Mouse (Mus musculus): ENCODE data around the gene Prkcb. TPM values are rescaled to one million over a fixed set of nuclear protein-coding genes. Genes with fewer than 3 reads are reported as not detected.

Gene Prkcb
- polyA plus RNA-seq, 1 experiment from 2014 or later, result 4.8 TPM

GRCm38 (mm10) chr7:122506467-122506866 is 217.9 kb downstream of the Prkcb start:
- no peak overlapping the region for H3K4me2 ChIP-seq (replicated peaks; ENCODE audit: low read depth, low read length)
- H3K27ac ChIP-seq (ENCODE audit: low read length), result no peak overlapping the region
- no peak overlapping the region for H3K9ac ChIP-seq (replicated peaks; ENCODE audit: low read length)
- H3K9me3 ChIP-seq (ENCODE audit: low read length), result no peaks in the 10 kb centered on the region
- no peaks in the 10 kb centered on the region for H3K36me3 ChIP-seq (ENCODE audit: insufficient read depth, low read length)
- 90% methylated on average over 2 of the region's 2 CpGs for WGBS
- no peak for ATAC-seq (ENCODE audit: low FRiP score, low TSS enrichment)
- H3K4me1 ChIP-seq (ENCODE audit: insufficient read depth, low read length), result no peaks in the 10 kb centered on the region
- H3K27me3 ChIP-seq (ENCODE audit: insufficient read depth, low read length), result no peaks in the 10 kb centered on the region
- no peak overlapping the region for H3K4me3 ChIP-seq (ENCODE audit: low read length)

GRCm38 (mm10) chr7:122509903-122510302 is 221.4 kb downstream of the Prkcb start:
- H3K36me3 ChIP-seq (ENCODE audit: insufficient read depth, low read length), result no peaks in the 10 kb centered on the region
- no peaks in the 10 kb centered on the region for H3K9me3 ChIP-seq (ENCODE audit: low read length)
- H3K4me1 ChIP-seq (ENCODE audit: insufficient read depth, low read length), result no peaks in the 10 kb centered on the region
- no peaks in the 10 kb centered on the region for H3K27me3 ChIP-seq (ENCODE audit: insufficient read depth, low read length)
- no peak for ATAC-seq (ENCODE audit: low FRiP score, low TSS enrichment)
- no peak overlapping the region for H3K4me2 ChIP-seq (replicated peaks; ENCODE audit: low read depth, low read length)
- H3K27ac ChIP-seq (ENCODE audit: low read length), result no peak overlapping the region
- WGBS, result 26% methylated on average over 7 of the region's 7 CpGs
- H3K4me3 ChIP-seq (ENCODE audit: low read length), result no peak overlapping the region
- H3K9ac ChIP-seq (replicated peaks; ENCODE audit: low read length), result no peak overlapping the region

- ATAC-seq (ENCODE audit: low FRiP score, low TSS enrichment), result no peak
- Histone ChIP-seq H3K36me3 (ENCODE audit: insufficient read depth, low read length) (no peaks in the 10 kb centered on the region), H3K27me3 (ENCODE audit: insufficient read depth, low read length) (no peaks in the 10 kb centered on the region), H3K4me3 (ENCODE audit: low read length) (no peak overlapping the region), H3K9ac (replicated peaks; ENCODE audit: low read length) (no peak overlapping the region), H3K4me1 (ENCODE audit: insufficient read depth, low read length) (no peaks in the 10 kb centered on the region), H3K9me3 (ENCODE audit: low read length) (no peaks in the 10 kb centered on the region), H3K4me2 (replicated peaks; ENCODE audit: low read depth, low read length) (no peak overlapping the region), H3K27ac (ENCODE audit: low read length) (no peak overlapping the region)
- WGBS, result 76% methylated on average over 13 of the region's 13 CpGs
These were observed 223.9 kb downstream of the Prkcb start for GRCm38 (mm10) chr7:122512430-122512966.

GRCm38 (mm10) chr7:122520850-122521638 is 232.5 kb downstream of the Prkcb start:
- H3K27me3 ChIP-seq (ENCODE audit: insufficient read depth, low read length), result no peaks in the 10 kb centered on the region
- no peak overlapping the region for H3K9ac ChIP-seq (replicated peaks; ENCODE audit: low read length)
- H3K4me3 ChIP-seq (ENCODE audit: low read length), result no peak overlapping the region
- H3K36me3 ChIP-seq (ENCODE audit: insufficient read depth, low read length), result no peaks in the 10 kb centered on the region
- ATAC-seq (ENCODE audit: low FRiP score, low TSS enrichment), result no peak
- H3K4me2 ChIP-seq (replicated peaks; ENCODE audit: low read depth, low read length), result no peak overlapping the region
- WGBS, result 40% methylated on average over 7 of the region's 7 CpGs
- H3K4me1 ChIP-seq (ENCODE audit: insufficient read depth, low read length), result no peaks in the 10 kb centered on the region
- H3K9me3 ChIP-seq (ENCODE audit: low read length), result no peaks in the 10 kb centered on the region
- H3K27ac ChIP-seq (ENCODE audit: low read length), result no peak overlapping the region

GRCm38 (mm10) chr7:122528201-122528600 is 239.7 kb downstream of the Prkcb start:
- no peaks in the 10 kb centered on the region for H3K36me3 ChIP-seq (ENCODE audit: insufficient read depth, low read length)
- H3K9ac ChIP-seq (replicated peaks; ENCODE audit: low read length), result no peak overlapping the region
- no peak overlapping the region for H3K27ac ChIP-seq (ENCODE audit: low read length)
- H3K9me3 ChIP-seq (ENCODE audit: low read length), result no peaks in the 10 kb centered on the region
- no peaks in the 10 kb centered on the region for H3K27me3 ChIP-seq (ENCODE audit: insufficient read depth, low read length)
- no peak overlapping the region for H3K4me2 ChIP-seq (replicated peaks; ENCODE audit: low read depth, low read length)
- ATAC-seq (ENCODE audit: low FRiP score, low TSS enrichment), result no peak
- WGBS, result 90% methylated on average over 11 of the region's 11 CpGs
- H3K4me1 ChIP-seq (ENCODE audit: insufficient read depth, low read length), result no peaks in the 10 kb centered on the region
- no peak overlapping the region for H3K4me3 ChIP-seq (ENCODE audit: low read length)

- no peaks in the 10 kb centered on the region for H3K4me1 ChIP-seq (ENCODE audit: insufficient read depth, low read length)
- WGBS, result 90% methylated on average over 5 of the region's 5 CpGs
- H3K9me3 ChIP-seq (ENCODE audit: low read length), result no peaks in the 10 kb centered on the region
- H3K27ac ChIP-seq (ENCODE audit: low read length), result no peak overlapping the region
- no peaks in the 10 kb centered on the region for H3K36me3 ChIP-seq (ENCODE audit: insufficient read depth, low read length)
- no peak for ATAC-seq (ENCODE audit: low FRiP score, low TSS enrichment)
- no peak overlapping the region for H3K4me3 ChIP-seq (ENCODE audit: low read length)
- H3K9ac ChIP-seq (replicated peaks; ENCODE audit: low read length), result no peak overlapping the region
- H3K27me3 ChIP-seq (ENCODE audit: insufficient read depth, low read length), result no peaks in the 10 kb centered on the region
- H3K4me2 ChIP-seq (replicated peaks; ENCODE audit: low read depth, low read length), result no peak overlapping the region
These were observed 240.1 kb downstream of the Prkcb start for GRCm38 (mm10) chr7:122528646-122529045.

GRCm38 (mm10) chr7:122533566-122534360 is 245.2 kb downstream of the Prkcb start:
- Histone ChIP-seq H3K4me2 (replicated peaks; ENCODE audit: low read depth, low read length) (no peak overlapping the region), H3K27ac (ENCODE audit: low read length) (no peak overlapping the region), H3K9me3 (ENCODE audit: low read length) (no peaks in the 10 kb centered on the region), H3K36me3 (ENCODE audit: insufficient read depth, low read length) (no peaks in the 10 kb centered on the region), H3K27me3 (ENCODE audit: insufficient read depth, low read length) (no peaks in the 10 kb centered on the region), H3K4me3 (ENCODE audit: low read length) (no peak overlapping the region), H3K4me1 (ENCODE audit: insufficient read depth, low read length) (no peaks in the 10 kb centered on the region), H3K9ac (replicated peaks; ENCODE audit: low read length) (no peak overlapping the region)
- no peak for ATAC-seq (ENCODE audit: low FRiP score, low TSS enrichment)
- WGBS, result 82% methylated on average over 9 of the region's 9 CpGs

- H3K36me3 ChIP-seq (ENCODE audit: insufficient read depth, low read length), result no peaks in the 10 kb centered on the region
- ATAC-seq (ENCODE audit: low FRiP score, low TSS enrichment), result no peak
- H3K27ac ChIP-seq (ENCODE audit: low read length), result no peak overlapping the region
- no peaks in the 10 kb centered on the region for H3K9me3 ChIP-seq (ENCODE audit: low read length)
- no peaks in the 10 kb centered on the region for H3K27me3 ChIP-seq (ENCODE audit: insufficient read depth, low read length)
- WGBS, result 81% methylated on average over 3 of the region's 3 CpGs
- no peak overlapping the region for H3K9ac ChIP-seq (replicated peaks; ENCODE audit: low read length)
- H3K4me3 ChIP-seq (ENCODE audit: low read length), result no peak overlapping the region
- no peak overlapping the region for H3K4me2 ChIP-seq (replicated peaks; ENCODE audit: low read depth, low read length)
- H3K4me1 ChIP-seq (ENCODE audit: insufficient read depth, low read length), result no peaks in the 10 kb centered on the region
These were observed 256.1 kb downstream of the Prkcb start for GRCm38 (mm10) chr7:122544616-122545015.

- Histone ChIP-seq H3K4me1 (ENCODE audit: insufficient read depth, low read length) (no peaks in the 10 kb centered on the region), H3K4me3 (ENCODE audit: low read length) (no peak overlapping the region), H3K27ac (ENCODE audit: low read length) (no peak overlapping the region), H3K27me3 (ENCODE audit: insufficient read depth, low read length) (no peaks in the 10 kb centered on the region), H3K36me3 (ENCODE audit: insufficient read depth, low read length) (no peaks in the 10 kb centered on the region), H3K9me3 (ENCODE audit: low read length) (no peaks in the 10 kb centered on the region), H3K4me2 (replicated peaks; ENCODE audit: low read depth, low read length) (no peak overlapping the region), H3K9ac (replicated peaks; ENCODE audit: low read length) (no peak overlapping the region)
- 48% methylated on average over 6 of the region's 6 CpGs for WGBS
- ATAC-seq (ENCODE audit: low FRiP score, low TSS enrichment), result no peak
These were observed 268.1 kb downstream of the Prkcb start for GRCm38 (mm10) chr7:122556575-122557140.

Data from kidney, embryonic 16.5 days (tissue).